Mouse (Mus musculus): ENCODE results near the gene Pcid2.
A peak's percentile ranks its signal among the peaks of the same experiment; 100 is the strongest.

- no peak for TF ChIP-seq CTCF (IDR thresholded peaks at IDR 0.05; ENCODE audit: low read depth, low read length)
- peak; percentile 31; the same call in 1 of the 2 replicates for TF ChIP-seq TAL1 (conservative IDR thresholded peaks at IDR 0.05; ENCODE audit: low read depth, low read length)
- no peak for TF ChIP-seq GATA1 (IDR thresholded peaks at IDR 0.05; ENCODE audit: borderline replicate concordance, low read length)
- TF ChIP-seq GATA2 (IDR thresholded peaks at IDR 0.05; ENCODE audit: borderline replicate concordance, low read depth, low read length), result no peak
Measured at GRCm38 (mm10) chr8:13122887-13123421, 17.7 kb upstream of the Pcid2 start.
